Mouse (Mus musculus): ENCODE results near the gene Gabpb2. TPM values are rescaled to one million over a fixed set of nuclear protein-coding genes. Genes with fewer than 3 reads are reported as not detected.

Gene Gabpb2
- polyA plus RNA-seq, 1 experiment from 2014 or later, result 9.1 TPM

DNA sequence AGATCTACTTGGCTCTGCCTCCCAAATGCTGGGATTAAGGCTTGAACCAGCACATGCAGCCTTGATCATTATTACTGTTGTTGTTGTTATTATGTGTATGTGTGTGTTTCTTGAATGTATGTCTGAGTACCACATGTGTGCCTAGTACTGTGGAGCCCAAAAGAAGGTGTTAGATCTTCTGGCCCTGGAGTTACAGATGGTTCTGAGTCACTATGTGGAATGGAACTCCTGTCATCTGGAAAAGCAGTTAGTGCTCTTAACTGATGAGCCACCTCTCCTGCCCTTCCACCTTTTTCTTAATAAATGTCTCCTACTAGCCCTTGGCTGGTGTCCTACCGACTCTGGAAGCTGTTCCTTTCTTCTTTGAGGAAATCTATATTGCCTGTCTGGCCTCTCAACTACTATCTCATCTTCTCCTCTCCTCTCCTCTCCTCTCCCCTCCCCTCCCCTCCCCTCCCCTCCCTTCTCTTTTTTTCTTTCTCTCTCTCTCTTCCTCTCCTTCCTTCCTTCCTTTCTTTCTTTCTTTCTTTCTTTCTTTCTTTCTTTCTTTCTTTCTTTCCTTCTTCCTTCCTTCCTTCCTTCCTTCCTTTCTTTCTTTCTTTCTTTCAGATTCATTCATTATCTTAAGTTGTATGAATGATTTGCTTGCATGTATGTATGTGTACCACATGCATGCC, 30.1 kb upstream of the Gabpb2 start:
- H3K36me3 ChIP-seq (ENCODE audit: control insufficient read depth, insufficient read depth, low read length), result peaks cover 1% of the 10 kb centered on the region; the same call in 1 of the 2 replicates
- WGBS, result 41% methylated on average over 1 of the region's 1 CpGs
- no peak overlapping the region for H3K4me2 ChIP-seq
- no peaks in the 10 kb centered on the region for H3K27me3 ChIP-seq (replicated peaks; ENCODE audit: control insufficient read depth, insufficient read depth, low read length)
- H3K4me3 ChIP-seq (ENCODE audit: low read depth, low read length), result no peak overlapping the region
- DNase-seq (ENCODE audit: low spot score) (no peak), ATAC-seq (replicated peaks; ENCODE audit: low FRiP score) (no peak)
- H3K9me3 ChIP-seq (ENCODE audit: control insufficient read depth, low read length), result no peaks in the 10 kb centered on the region
- H3K27ac ChIP-seq (ENCODE audit: low read depth, low read length), result no peak overlapping the region
- no peak overlapping the region for H3K9ac ChIP-seq (ENCODE audit: low read depth, low read length)
- no peaks in the 10 kb centered on the region for H3K4me1 ChIP-seq (replicated peaks; ENCODE audit: control insufficient read depth, insufficient read depth, low read length)

- ATAC-seq (replicated peaks; ENCODE audit: low FRiP score), result no peak
These were observed 28.9 kb upstream of the Gabpb2 start for GRCm38 (mm10) chr3:95246465-95247231.

DNA sequence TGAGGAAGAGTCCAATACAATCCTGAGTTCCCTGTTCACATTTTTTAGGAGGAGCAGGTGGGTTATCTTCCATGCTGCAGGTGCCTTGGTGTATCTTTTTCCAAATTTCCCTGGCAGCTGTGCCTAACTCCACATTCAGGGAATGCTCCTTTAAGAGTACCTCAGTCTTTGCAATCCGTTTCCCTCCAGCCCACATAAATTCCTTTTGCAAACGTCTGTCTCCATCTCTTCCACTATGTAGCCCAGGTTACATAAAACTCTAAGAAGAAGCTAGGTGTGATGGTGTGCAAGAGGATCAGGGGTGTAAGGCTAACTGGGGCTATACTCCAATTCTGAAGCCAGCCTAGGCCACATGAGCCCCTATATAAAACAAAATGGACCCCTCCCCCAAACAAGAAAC, 25.4 kb upstream of the Gabpb2 start:
- H3K36me3 ChIP-seq (ENCODE audit: control insufficient read depth, insufficient read depth, low read length), result peaks cover 4% of the 10 kb centered on the region; the same call in 1 of the 2 replicates
- H3K4me3 ChIP-seq (ENCODE audit: low read depth, low read length), result no peak overlapping the region
- 82% methylated on average over 2 of the region's 2 CpGs for WGBS
- H3K27ac ChIP-seq (ENCODE audit: low read depth, low read length), result no peak overlapping the region
- H3K4me1 ChIP-seq (replicated peaks; ENCODE audit: control insufficient read depth, insufficient read depth, low read length), result 0 out of 2 replicates have a peak, but pooled peaks cover 7% of the 10 kb centered on the region
- ATAC-seq (replicated peaks; ENCODE audit: low FRiP score) (no peak), DNase-seq (ENCODE audit: low spot score) (no peak)
- no peaks in the 10 kb centered on the region for H3K27me3 ChIP-seq (replicated peaks; ENCODE audit: control insufficient read depth, insufficient read depth, low read length)
- H3K9me3 ChIP-seq (ENCODE audit: control insufficient read depth, low read length), result no peaks in the 10 kb centered on the region
- H3K9ac ChIP-seq (ENCODE audit: low read depth, low read length), result no peak overlapping the region
- no peak overlapping the region for H3K4me2 ChIP-seq

More at GRCm38 (mm10) chr3:95246465-95247231, 28.9 kb upstream of the Gabpb2 start:
- no peak for DNase-seq (ENCODE audit: low spot score)
- Histone ChIP-seq H3K4me1 (replicated peaks; ENCODE audit: control insufficient read depth, insufficient read depth, low read length) (no peaks in the 10 kb centered on the region), H3K9ac (ENCODE audit: low read depth, low read length) (no peak overlapping the region), H3K9me3 (ENCODE audit: control insufficient read depth, low read length) (no peaks in the 10 kb centered on the region), H3K27me3 (replicated peaks; ENCODE audit: control insufficient read depth, insufficient read depth, low read length) (no peaks in the 10 kb centered on the region), H3K27ac (ENCODE audit: low read depth, low read length) (no peak overlapping the region), H3K4me3 (ENCODE audit: low read depth, low read length) (no peak overlapping the region), H3K4me2 (no peak overlapping the region), H3K36me3 (ENCODE audit: control insufficient read depth, insufficient read depth, low read length) (no peaks in the 10 kb centered on the region; the same call in 1 of the 2 replicates)
- 80% methylated on average over 5 of the region's 5 CpGs for WGBS

DNA sequence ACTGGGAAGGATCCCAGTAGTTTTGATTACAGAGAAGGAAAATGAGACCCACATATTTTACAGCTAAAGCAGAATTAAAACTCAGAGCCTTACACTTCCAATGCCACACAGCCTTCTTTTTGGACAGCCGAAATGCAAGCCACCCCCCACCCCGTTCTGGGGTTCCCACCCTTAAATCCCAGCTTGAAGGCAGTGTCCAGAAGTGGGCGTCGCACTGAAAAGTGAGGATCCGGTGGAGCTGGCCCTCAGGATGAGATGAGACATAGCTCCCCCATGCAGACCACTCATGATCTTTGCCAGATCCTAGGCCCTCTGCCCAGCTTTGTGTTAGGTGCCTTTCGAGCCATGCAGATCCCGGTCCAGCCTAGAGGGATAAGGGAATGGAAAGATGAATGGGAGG, 23.8 kb upstream of the Gabpb2 start, which contains the start of gene Gm128:
Gm128 (minus strand) TSS at position 101 of the 400 bp plus-strand sequence.
- WGBS, result 74% methylated on average over 7 of the region's 7 CpGs
- H3K4me1 ChIP-seq (replicated peaks; ENCODE audit: control insufficient read depth, insufficient read depth, low read length), result 0 out of 2 replicates have a peak, but pooled peaks cover 7% of the 10 kb centered on the region
- H3K9me3 ChIP-seq (ENCODE audit: control insufficient read depth, low read length), result no peaks in the 10 kb centered on the region
- H3K27ac ChIP-seq (ENCODE audit: low read depth, low read length), result no peak within 1 kb of the TSS
- ATAC-seq (replicated peaks; ENCODE audit: low FRiP score) (no peak), DNase-seq (ENCODE audit: low spot score) (no peak)
- peak within 1 kb of the TSS; percentile 5; the same call in 1 of the 2 replicates for H3K9ac ChIP-seq (ENCODE audit: low read depth, low read length)
- no peaks in the 10 kb centered on the region for H3K27me3 ChIP-seq (replicated peaks; ENCODE audit: control insufficient read depth, insufficient read depth, low read length)
- H3K4me3 ChIP-seq (ENCODE audit: low read depth, low read length), result no peak within 1 kb of the TSS; the same call in 1 of the 2 replicates
- H3K36me3 ChIP-seq (ENCODE audit: control insufficient read depth, insufficient read depth, low read length), result peaks cover 14% of the 10 kb centered on the region
- H3K4me2 ChIP-seq, result peak within 1 kb of the TSS; percentile 54

- Histone ChIP-seq H3K27me3 (replicated peaks; ENCODE audit: control insufficient read depth, insufficient read depth, low read length) (no peaks in the 10 kb centered on the region), H3K4me1 (replicated peaks; ENCODE audit: control insufficient read depth, insufficient read depth, low read length) (0 out of 2 replicates have a peak, but pooled peaks cover 7% of the 10 kb centered on the region), H3K9me3 (ENCODE audit: control insufficient read depth, low read length) (no peaks in the 10 kb centered on the region), H3K9ac (ENCODE audit: low read depth, low read length) (peak overlapping the region; percentile 5; the same call in 1 of the 2 replicates), H3K27ac (ENCODE audit: low read depth, low read length) (no peak overlapping the region), H3K4me2 (peak overlapping the region; percentile 54), H3K36me3 (ENCODE audit: control insufficient read depth, insufficient read depth, low read length) (peaks cover 17% of the 10 kb centered on the region), H3K4me3 (ENCODE audit: low read depth, low read length) (no peak overlapping the region; the same call in 1 of the 2 replicates)
- 39% methylated on average over 17 of the region's 17 CpGs for WGBS
- DNase-seq (ENCODE audit: low spot score) (no peak), ATAC-seq (replicated peaks; ENCODE audit: low FRiP score) (peak; percentile 42; the same call in 1 of the 2 replicates)
These were observed 23.2 kb upstream of the Gabpb2 start for GRCm38 (mm10) chr3:95240900-95241299.

- no peak for DNase-seq (ENCODE audit: low spot score)
- H3K9me3 ChIP-seq (ENCODE audit: control insufficient read depth, low read length), result no peaks in the 10 kb centered on the region
- WGBS, result 83% methylated on average over 12 of the region's 12 CpGs
- peaks cover 25% of the 10 kb centered on the region for H3K36me3 ChIP-seq (ENCODE audit: control insufficient read depth, insufficient read depth, low read length)
- H3K27ac ChIP-seq (ENCODE audit: low read depth, low read length), result no peak overlapping the region
- no peak overlapping the region for H3K4me3 ChIP-seq (ENCODE audit: low read depth, low read length)
- 0 out of 2 replicates have a peak, but pooled peaks cover 7% of the 10 kb centered on the region for H3K4me1 ChIP-seq (replicated peaks; ENCODE audit: control insufficient read depth, insufficient read depth, low read length)
- ATAC-seq (replicated peaks; ENCODE audit: low FRiP score), result no peak
- H3K4me2 ChIP-seq, result 0 out of 2 replicates have a peak overlapping the region, but pooled peaks have one; percentile 1
- H3K9ac ChIP-seq (ENCODE audit: low read depth, low read length), result no peak overlapping the region
- no peaks in the 10 kb centered on the region for H3K27me3 ChIP-seq (replicated peaks; ENCODE audit: control insufficient read depth, insufficient read depth, low read length)
These were observed 22.3 kb upstream of the Gabpb2 start for GRCm38 (mm10) chr3:95239971-95240370.

DNA sequence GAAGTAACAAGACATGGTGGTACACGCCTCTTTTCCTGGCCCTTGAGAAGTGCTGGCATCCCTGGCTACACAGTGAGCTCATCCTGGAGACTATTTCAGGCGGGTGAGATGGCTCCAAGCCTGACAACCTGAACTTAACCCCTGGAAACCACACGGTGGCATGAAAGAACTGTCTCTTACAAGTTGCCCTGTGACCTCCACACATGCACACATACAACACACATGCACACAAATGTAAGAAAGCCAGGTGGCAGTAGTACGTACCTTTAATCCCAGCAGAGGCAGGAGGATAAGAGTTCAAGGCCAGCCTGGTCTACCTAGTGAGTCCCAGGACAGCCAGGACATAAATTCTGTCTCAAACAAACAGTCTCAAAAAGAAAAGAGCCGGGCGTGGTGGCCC, 21.3 kb upstream of the Gabpb2 start:
- Histone ChIP-seq H3K4me3 (ENCODE audit: low read depth, low read length) (no peak overlapping the region), H3K9ac (ENCODE audit: low read depth, low read length) (no peak overlapping the region), H3K4me2 (no peak overlapping the region), H3K27ac (ENCODE audit: low read depth, low read length) (no peak overlapping the region), H3K36me3 (ENCODE audit: control insufficient read depth, insufficient read depth, low read length) (peaks cover 32% of the 10 kb centered on the region), H3K9me3 (ENCODE audit: control insufficient read depth, low read length) (no peaks in the 10 kb centered on the region), H3K27me3 (replicated peaks; ENCODE audit: control insufficient read depth, insufficient read depth, low read length) (no peaks in the 10 kb centered on the region), H3K4me1 (replicated peaks; ENCODE audit: control insufficient read depth, insufficient read depth, low read length) (0 out of 2 replicates have a peak, but pooled peaks cover 7% of the 10 kb centered on the region)
- WGBS, result 82% methylated on average over 6 of the region's 6 CpGs
- ATAC-seq (replicated peaks; ENCODE audit: low FRiP score), result no peak
- no peak for DNase-seq (ENCODE audit: low spot score)

- Histone ChIP-seq H3K27me3 (replicated peaks; ENCODE audit: control insufficient read depth, insufficient read depth, low read length) (no peaks in the 10 kb centered on the region), H3K9ac (ENCODE audit: low read depth, low read length) (no peak overlapping the region), H3K4me3 (ENCODE audit: low read depth, low read length) (no peak overlapping the region), H3K4me2 (no peak overlapping the region), H3K9me3 (ENCODE audit: control insufficient read depth, low read length) (no peaks in the 10 kb centered on the region), H3K27ac (ENCODE audit: low read depth, low read length) (no peak overlapping the region), H3K4me1 (replicated peaks; ENCODE audit: control insufficient read depth, insufficient read depth, low read length) (peaks cover 9% of the 10 kb centered on the region; the same call in 1 of the 2 replicates), H3K36me3 (ENCODE audit: control insufficient read depth, insufficient read depth, low read length) (peaks cover 46% of the 10 kb centered on the region)
- DNase-seq (ENCODE audit: low spot score) (no peak), ATAC-seq (replicated peaks; ENCODE audit: low FRiP score) (no peak)
- WGBS, result 86% methylated on average over 8 of the region's 8 CpGs
These were observed 19.9 kb upstream of the Gabpb2 start for GRCm38 (mm10) chr3:95237541-95238099.
